Mouse (Mus musculus): ENCODE data around the gene Tmem59l. TPM values are rescaled to one million over a fixed set of nuclear protein-coding genes. Genes with fewer than 3 reads are reported as not detected.

Gene Tmem59l
- polyA plus RNA-seq, 1 experiment, result not detected

GRCm38 (mm10) chr8:70502540-70502939, 15.4 kb upstream of the Tmem59l start:
- Histone ChIP-seq H3K4me1 (ENCODE audit: control insufficient read depth, insufficient read depth, low read length) (peaks cover 42% of the 10 kb centered on the region), H3K4me3 (ENCODE audit: insufficient read depth, low read depth, low read length) (no peak overlapping the region), H3K27ac (ENCODE audit: insufficient read depth, low read depth, low read length) (no peak overlapping the region)
- 50% methylated on average over 12 of the region's 12 CpGs for WGBS
- TF ChIP-seq CTCF (IDR thresholded peaks at IDR 0.05; ENCODE audit: insufficient read depth, low read depth, low read length), result no peak
- TF ChIP-seq POLR2A (IDR thresholded peaks at IDR 0.05; ENCODE audit: insufficient read depth, low read depth, low read length), result no peak

- H3K27ac ChIP-seq (ENCODE audit: insufficient read depth, low read depth, low read length), result no peak overlapping the region
- H3K4me3 ChIP-seq (ENCODE audit: insufficient read depth, low read depth, low read length), result no peak overlapping the region
- peaks cover 42% of the 10 kb centered on the region for H3K4me1 ChIP-seq (ENCODE audit: control insufficient read depth, insufficient read depth, low read length)
- TF ChIP-seq POLR2A (IDR thresholded peaks at IDR 0.05; ENCODE audit: insufficient read depth, low read depth, low read length), result no peak
- TF ChIP-seq CTCF (IDR thresholded peaks at IDR 0.05; ENCODE audit: insufficient read depth, low read depth, low read length), result no peak
- WGBS, result 24% methylated on average over 23 of the region's 23 CpGs
Observed at GRCm38 (mm10) chr8:70501820-70502529, 14.8 kb upstream of the Tmem59l start.

- Histone ChIP-seq H3K4me1 (ENCODE audit: control insufficient read depth, insufficient read depth, low read length) (peaks cover 38% of the 10 kb centered on the region), H3K4me3 (ENCODE audit: insufficient read depth, low read depth, low read length) (no peak overlapping the region), H3K27ac (ENCODE audit: insufficient read depth, low read depth, low read length) (no peak overlapping the region)
- WGBS, result 16% methylated on average over 39 of the region's 39 CpGs
- no peak for TF ChIP-seq CTCF (IDR thresholded peaks at IDR 0.05; ENCODE audit: insufficient read depth, low read depth, low read length)
Observed at GRCm38 (mm10) chr8:70500386-70501301, 13.5 kb upstream of the Tmem59l start.

GRCm38 (mm10) chr8:70495771-70496062, 8.6 kb upstream of the Tmem59l start:
- no peak overlapping the region for H3K4me3 ChIP-seq (ENCODE audit: insufficient read depth, low read depth, low read length)
- no peak overlapping the region for H3K27ac ChIP-seq (ENCODE audit: insufficient read depth, low read depth, low read length)
- peaks cover 30% of the 10 kb centered on the region for H3K4me1 ChIP-seq (ENCODE audit: control insufficient read depth, insufficient read depth, low read length)
- 55% methylated on average over 12 of the region's 12 CpGs for WGBS
- TF ChIP-seq POLR2A (IDR thresholded peaks at IDR 0.05; ENCODE audit: insufficient read depth, low read depth, low read length) (no peak), CTCF (IDR thresholded peaks at IDR 0.05; ENCODE audit: insufficient read depth, low read depth, low read length) (no peak)

GRCm38 (mm10) chr8:70495001-70495770, 8.0 kb upstream of the Tmem59l start:
- WGBS, result 32% methylated on average over 21 of the region's 21 CpGs
- H3K27ac ChIP-seq (ENCODE audit: insufficient read depth, low read depth, low read length), result no peak overlapping the region
- no peak overlapping the region for H3K4me3 ChIP-seq (ENCODE audit: insufficient read depth, low read depth, low read length)
- no peak for TF ChIP-seq POLR2A (IDR thresholded peaks at IDR 0.05; ENCODE audit: insufficient read depth, low read depth, low read length)
- H3K4me1 ChIP-seq (ENCODE audit: control insufficient read depth, insufficient read depth, low read length), result peaks cover 29% of the 10 kb centered on the region

- H3K4me3 ChIP-seq (ENCODE audit: insufficient read depth, low read depth, low read length), result no peak overlapping the region
- 11% methylated on average over 28 of the region's 28 CpGs for WGBS
- TF ChIP-seq CTCF (IDR thresholded peaks at IDR 0.05; ENCODE audit: insufficient read depth, low read depth, low read length) (no peak), POLR2A (IDR thresholded peaks at IDR 0.05; ENCODE audit: insufficient read depth, low read depth, low read length) (no peak)
- H3K4me1 ChIP-seq (ENCODE audit: control insufficient read depth, insufficient read depth, low read length), result peaks cover 32% of the 10 kb centered on the region
- H3K27ac ChIP-seq (ENCODE audit: insufficient read depth, low read depth, low read length), result no peak overlapping the region
Observed at GRCm38 (mm10) chr8:70494416-70494945, 7.3 kb upstream of the Tmem59l start.

- Histone ChIP-seq H3K27ac (ENCODE audit: insufficient read depth, low read depth, low read length) (no peak overlapping the region), H3K4me1 (ENCODE audit: control insufficient read depth, insufficient read depth, low read length) (peaks cover 38% of the 10 kb centered on the region), H3K4me3 (ENCODE audit: insufficient read depth, low read depth, low read length) (no peak overlapping the region)
- WGBS, result 2% methylated on average over 47 of the region's 47 CpGs
- TF ChIP-seq POLR2A (IDR thresholded peaks at IDR 0.05; ENCODE audit: insufficient read depth, low read depth, low read length) (no peak), CTCF (IDR thresholded peaks at IDR 0.05; ENCODE audit: insufficient read depth, low read depth, low read length) (no peak)
Observed at GRCm38 (mm10) chr8:70493692-70494415, 6.7 kb upstream of the Tmem59l start.

All from olfactory bulb, adult 2 months (tissue).